Mouse (Mus musculus): Measurements from ENCODE around the gene Cavin3.

- no peak for TF ChIP-seq CTCF (IDR thresholded peaks at IDR 0.05; ENCODE audit: control insufficient read depth, insufficient read depth, insufficient replicate concordance, low read depth, low read length)
- TF ChIP-seq POLR2A (IDR thresholded peaks at IDR 0.05; ENCODE audit: control insufficient read depth, low read depth, low read length) = no peak
Measured at GRCm38 (mm10) chr7:105501984-105502383, 19.9 kb upstream of the Cavin3 start.
